Mouse (Mus musculus) stomach, embryonic 14.5 days (tissue): ENCODE data around the gene Vcl. TPM values are rescaled to one million over a fixed set of nuclear protein-coding genes. Genes with fewer than 3 reads are reported as not detected.

Experiments
- ATAC-seq: fragments of 200-750 bp; cut with Nextera tagmentation; 2 replicates; pipeline ENCODE4 v1.8.0; 2017; ENCODE audit warnings: low read depth, moderate TSS enrichment; ENCODE audit not compliant: insufficient number of reproducible peaks, insufficient read depth, low FRiP score
- H3K27ac ChIP-seq: fragments of 300-500 bp; sonication (generic); 2 replicates; pipeline ENCODE4 v1.5.1; 2014; ENCODE audit warnings: mild to moderate bottlenecking, low read length, moderate library complexity, mixed read lengths
- H3K27me3 ChIP-seq: fragments of 300-500 bp; sonication (generic); 2 replicates; pipeline ENCODE4 v1.6.1; 2014; ENCODE audit warnings: low read length, control low read depth, mixed read lengths; ENCODE audit not compliant: control insufficient read depth, insufficient read depth
- H3K36me3 ChIP-seq: fragments of 300-500 bp; sonication (generic); 2 replicates; pipeline ENCODE4 v1.6.1; 2014; ENCODE audit warnings: mild to moderate bottlenecking, control low read depth, low read length, moderate library complexity, mixed read lengths; ENCODE audit not compliant: control insufficient read depth, insufficient read depth
- H3K4me1 ChIP-seq: fragments of 300-500 bp; sonication (generic); 2 replicates; pipeline ENCODE4 v1.6.1; 2014; ENCODE audit warnings: low read length, control low read depth, mixed read lengths; ENCODE audit not compliant: control insufficient read depth, insufficient read depth
- H3K4me2 ChIP-seq: fragments of 300-500 bp; sonication (generic); replicated peaks from 2 replicates; pipeline ENCODE4 v1.6.1; 2014; ENCODE audit warnings: low read depth, low read length, control low read depth
- H3K4me3 ChIP-seq: fragments of 300-500 bp; sonication (generic); 2 replicates; pipeline ENCODE4 v1.5.1; 2014; ENCODE audit warnings: low read depth, low read length, control low read depth
- H3K9ac ChIP-seq: fragments of 300-500 bp; sonication (generic); replicated peaks from 2 replicates; pipeline ENCODE4 v1.6.1; 2014; ENCODE audit warnings: low read depth, mild to moderate bottlenecking, control low read depth, low read length, moderate library complexity, mixed read lengths
- H3K9me3 ChIP-seq: fragments of 300-500 bp; sonication (generic); 2 replicates; pipeline ENCODE4 v1.6.1; 2016; ENCODE audit warnings: low read depth, low read length, control low read depth; ENCODE audit not compliant: control insufficient read depth
- WGBS: fragments of 180-500 bp; shearing (Covaris S2); extraction: QIAGEN DNeasy Blood & Tissue Kit; methylation state at CpG from one replicate; pipeline ENCODE4 v1.1.7; 2014; 5-methylcytosine and 5-hydroxymethylcytosine counted together
- polyA plus RNA-seq: library from polyadenylated mRNA; unstranded; fragments of >200 nt; fragmentation: Nextera tagmentation; extraction: Ambion mirVana; gene quantifications from 2 replicates; pipeline ENCODE4 v1.2.1, GENCODE M21; 2014

Vcl gene
- polyA plus RNA-seq, 1 experiment from 2014 or later = 94.8 TPM

DNA sequence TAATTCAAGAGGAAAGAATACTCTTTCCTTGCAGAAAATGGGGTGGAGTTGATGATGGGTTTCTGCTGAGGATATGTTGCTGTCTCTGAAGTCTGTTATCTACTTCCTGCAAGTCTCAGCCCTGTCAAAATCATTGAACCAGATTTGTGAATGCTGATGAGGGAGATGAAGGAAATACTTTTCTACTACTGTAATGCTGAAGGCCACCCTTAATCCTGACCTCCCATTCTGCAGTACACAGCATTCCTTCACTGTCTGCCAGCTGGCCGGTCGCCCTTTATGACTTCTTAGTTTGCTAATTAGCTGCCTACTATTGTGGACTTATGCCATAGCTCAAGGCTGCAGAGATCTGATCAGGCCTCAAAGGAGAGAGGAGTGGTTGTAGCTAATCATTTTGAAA lies 54.6 kb downstream of the Vcl start:
- 46% methylated on average over 2 of the region's 2 CpGs for WGBS
- H3K27ac ChIP-seq = no peak overlapping the region
- H3K4me3 ChIP-seq = no peak overlapping the region
- no peaks in the 10 kb centered on the region for H3K4me1 ChIP-seq
- H3K4me2 ChIP-seq = no peak overlapping the region
- ATAC-seq = no peak
- H3K36me3 ChIP-seq = peaks cover 12% of the 10 kb centered on the region; the same call in 1 of the 2 replicates
- no peaks in the 10 kb centered on the region for H3K9me3 ChIP-seq
- H3K27me3 ChIP-seq = no peaks in the 10 kb centered on the region
- H3K9ac ChIP-seq = no peak overlapping the region

DNA sequence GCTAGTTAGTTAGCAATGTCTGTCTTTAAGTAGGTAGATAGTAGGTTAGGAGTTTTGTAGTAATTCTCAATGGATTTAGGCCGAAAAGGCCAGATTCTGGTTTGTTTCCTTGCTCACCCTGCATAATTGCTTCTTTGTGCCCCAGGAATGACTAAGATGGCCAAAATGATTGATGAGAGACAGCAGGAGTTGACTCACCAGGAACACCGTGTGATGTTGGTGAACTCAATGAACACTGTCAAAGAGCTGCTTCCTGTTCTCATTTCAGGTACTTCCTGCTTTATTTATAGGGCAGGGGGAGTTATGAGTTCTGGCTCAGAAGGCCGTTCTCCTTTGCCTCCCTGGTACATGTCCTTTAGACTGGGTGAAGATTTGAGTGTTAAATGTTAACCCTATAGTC lies 56.3 kb downstream of the Vcl start:
- ATAC-seq = no peak
- Histone ChIP-seq H3K27ac (no peak overlapping the region), H3K36me3 (peaks cover 12% of the 10 kb centered on the region; the same call in 1 of the 2 replicates), H3K4me1 (no peaks in the 10 kb centered on the region), H3K4me3 (no peak overlapping the region), H3K4me2 (no peak overlapping the region), H3K27me3 (no peaks in the 10 kb centered on the region), H3K9me3 (no peaks in the 10 kb centered on the region), H3K9ac (no peak overlapping the region)
- 45% methylated on average over 3 of the region's 3 CpGs for WGBS

DNA sequence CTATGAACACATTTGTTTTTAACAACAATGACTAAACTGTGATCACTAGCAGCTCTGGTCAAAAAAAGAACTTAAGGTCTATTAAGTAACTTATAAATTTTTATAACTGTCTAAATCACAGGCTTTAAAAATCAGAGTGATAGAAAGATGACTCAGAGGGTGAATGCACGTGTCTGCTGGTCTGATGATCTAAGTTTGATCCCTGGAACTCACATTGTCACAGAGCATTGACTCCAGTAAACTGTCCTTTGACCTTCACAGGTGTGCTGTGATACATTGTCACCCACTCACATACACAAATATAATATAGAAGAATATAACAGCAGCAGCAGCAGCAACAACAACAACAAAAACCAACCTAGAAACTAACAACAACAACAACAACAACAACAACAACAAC lies 62.3 kb downstream of the Vcl start:
- H3K9me3 ChIP-seq = no peaks in the 10 kb centered on the region
- 70% methylated on average over 1 of the region's 1 CpGs for WGBS
- peaks cover 5% of the 10 kb centered on the region; the same call in 1 of the 2 replicates for H3K36me3 ChIP-seq
- H3K4me2 ChIP-seq = no peak overlapping the region
- no peak overlapping the region for H3K9ac ChIP-seq
- no peak for ATAC-seq
- no peak overlapping the region for H3K27ac ChIP-seq
- no peaks in the 10 kb centered on the region for H3K4me1 ChIP-seq
- H3K27me3 ChIP-seq = no peaks in the 10 kb centered on the region
- H3K4me3 ChIP-seq = no peak overlapping the region

DNA sequence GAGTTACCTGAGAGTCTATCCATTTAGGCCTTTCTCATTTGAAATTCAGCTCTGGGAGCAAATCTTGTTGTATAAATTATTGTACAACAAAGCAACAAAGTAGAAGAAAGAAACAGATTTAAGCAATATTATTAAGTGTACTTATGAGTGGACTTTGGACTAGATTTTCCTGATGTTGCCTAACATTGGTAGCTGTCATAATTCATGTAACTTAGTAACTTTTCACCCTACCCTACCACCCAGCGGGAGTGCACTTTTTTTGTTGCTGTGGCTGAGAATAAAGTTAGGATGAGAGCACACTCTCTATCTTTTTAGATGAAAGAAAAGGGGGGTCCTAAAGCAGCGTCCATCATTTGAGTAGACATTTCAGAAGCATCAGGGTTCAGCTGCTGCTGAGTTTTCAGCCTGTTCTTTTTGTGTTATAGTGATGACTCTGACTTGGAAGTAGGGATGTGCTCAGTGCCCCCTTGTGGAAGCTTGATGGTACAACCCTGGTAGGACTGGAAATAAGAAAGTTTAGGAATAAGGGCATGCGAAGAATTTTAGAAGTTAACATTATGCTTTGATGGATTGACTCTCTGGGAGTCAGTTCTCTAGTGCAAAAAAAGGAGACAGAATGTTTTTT lies 64.0 kb downstream of the Vcl start:
- Histone ChIP-seq H3K4me2 (no peak overlapping the region), H3K27me3 (no peaks in the 10 kb centered on the region), H3K4me3 (no peak overlapping the region), H3K27ac (no peak overlapping the region), H3K36me3 (no peaks in the 10 kb centered on the region; the same call in 1 of the 2 replicates), H3K9me3 (no peaks in the 10 kb centered on the region), H3K4me1 (no peaks in the 10 kb centered on the region), H3K9ac (no peak overlapping the region)
- ATAC-seq = no peak
- WGBS = 41% methylated on average over 3 of the region's 3 CpGs

DNA sequence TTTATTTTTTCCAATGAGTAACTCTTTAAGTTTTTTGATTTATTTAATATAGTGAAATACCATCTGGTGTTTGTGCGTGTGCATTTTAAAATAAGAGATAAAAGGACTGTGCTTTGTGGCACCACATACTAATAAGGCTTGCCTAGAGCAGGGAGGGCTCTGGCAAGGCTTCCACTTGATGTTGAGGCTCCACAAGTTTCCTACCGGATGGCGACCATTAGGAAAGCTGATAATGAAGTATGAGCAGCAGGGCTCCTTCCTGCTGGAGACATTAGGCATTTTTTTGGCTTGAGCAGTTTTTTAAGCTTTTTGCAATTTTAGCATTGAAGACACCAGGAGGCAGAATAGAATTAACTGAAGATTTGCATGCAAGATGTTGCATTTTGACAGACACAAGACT lies 65.3 kb downstream of the Vcl start:
- H3K4me2 ChIP-seq = no peak overlapping the region
- WGBS = 74% methylated on average over 3 of the region's 3 CpGs
- H3K4me3 ChIP-seq = no peak overlapping the region
- ATAC-seq = no peak
- H3K9ac ChIP-seq = no peak overlapping the region
- no peaks in the 10 kb centered on the region for H3K4me1 ChIP-seq
- no peaks in the 10 kb centered on the region for H3K27me3 ChIP-seq
- H3K27ac ChIP-seq = no peak overlapping the region
- no peaks in the 10 kb centered on the region for H3K9me3 ChIP-seq
- no peaks in the 10 kb centered on the region; the same call in 1 of the 2 replicates for H3K36me3 ChIP-seq

DNA sequence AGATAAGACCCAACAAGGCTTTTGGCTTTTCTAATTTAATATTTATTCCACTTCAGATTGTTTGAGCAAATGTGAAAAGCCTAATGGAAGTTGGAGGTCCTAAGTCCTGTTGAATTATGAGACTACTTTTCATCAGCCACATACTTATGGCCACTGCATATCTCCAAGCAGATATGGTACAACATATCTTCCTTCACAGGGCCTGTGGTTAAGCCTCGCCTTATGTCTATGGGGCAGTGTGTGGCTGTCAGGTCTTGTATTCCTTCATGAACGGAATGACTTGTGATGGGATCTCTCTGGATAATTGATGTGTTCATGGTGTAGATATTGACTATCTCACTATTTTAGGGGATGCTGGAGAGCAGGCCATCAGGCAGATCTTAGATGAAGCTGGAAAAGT lies 66.3 kb downstream of the Vcl start:
- Histone ChIP-seq H3K9me3 (no peaks in the 10 kb centered on the region), H3K27me3 (no peaks in the 10 kb centered on the region), H3K36me3 (no peaks in the 10 kb centered on the region; the same call in 1 of the 2 replicates), H3K4me3 (no peak overlapping the region), H3K4me1 (no peaks in the 10 kb centered on the region), H3K4me2 (no peak overlapping the region), H3K27ac (no peak overlapping the region), H3K9ac (no peak overlapping the region)
- no peak for ATAC-seq
- WGBS = 83% methylated on average over 2 of the region's 2 CpGs

DNA sequence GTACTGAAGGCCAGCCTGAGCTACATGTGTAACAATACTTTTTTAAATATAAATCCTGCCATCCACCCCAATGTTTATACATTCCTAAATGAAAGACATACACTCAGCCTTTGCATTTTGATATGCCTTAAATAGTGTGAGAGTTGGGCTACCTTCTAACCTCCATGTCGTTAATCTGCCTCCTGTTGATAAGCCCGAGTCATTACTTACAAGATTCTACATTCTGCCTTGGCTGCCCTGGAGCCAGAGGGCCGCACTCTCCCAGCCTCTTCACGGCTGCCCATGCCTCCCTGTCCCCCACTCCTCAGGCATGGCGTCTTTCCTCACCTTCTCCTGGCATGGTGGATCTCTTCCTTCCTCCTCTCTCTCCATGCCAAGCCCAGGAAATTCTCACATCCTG lies 67.2 kb downstream of the Vcl start:
- no peaks in the 10 kb centered on the region for H3K9me3 ChIP-seq
- WGBS = 50% methylated on average over 5 of the region's 5 CpGs
- no peaks in the 10 kb centered on the region for H3K27me3 ChIP-seq
- H3K36me3 ChIP-seq = no peaks in the 10 kb centered on the region; the same call in 1 of the 2 replicates
- no peak for ATAC-seq
- H3K4me1 ChIP-seq = no peaks in the 10 kb centered on the region
- H3K9ac ChIP-seq = no peak overlapping the region
- no peak overlapping the region for H3K4me3 ChIP-seq
- no peak overlapping the region for H3K4me2 ChIP-seq
- no peak overlapping the region for H3K27ac ChIP-seq

DNA sequence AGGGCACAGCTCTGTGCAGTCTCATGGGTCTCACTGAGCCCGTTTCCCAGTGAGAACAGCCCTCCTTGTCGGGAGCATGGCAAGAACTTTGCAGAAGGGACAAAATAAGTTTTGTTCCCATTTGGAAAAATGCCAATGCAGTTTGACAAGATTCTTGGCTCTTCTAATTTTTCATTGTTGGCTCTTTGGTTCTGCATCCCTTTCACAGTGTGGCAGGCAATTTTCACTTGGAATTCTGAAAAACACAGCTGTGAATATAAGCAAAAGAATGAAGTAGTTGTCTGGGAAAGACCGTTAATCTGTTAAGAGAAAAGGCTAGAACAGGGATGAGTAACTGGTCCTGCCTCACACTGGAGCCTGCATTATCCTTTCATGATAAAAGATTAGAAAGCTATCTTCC lies 68.3 kb downstream of the Vcl start:
- Histone ChIP-seq H3K9ac (no peak overlapping the region), H3K27ac (no peak overlapping the region), H3K9me3 (no peaks in the 10 kb centered on the region), H3K4me2 (no peak overlapping the region), H3K36me3 (no peaks in the 10 kb centered on the region; the same call in 1 of the 2 replicates), H3K4me3 (no peak overlapping the region), H3K4me1 (no peaks in the 10 kb centered on the region), H3K27me3 (no peaks in the 10 kb centered on the region)
- ATAC-seq = no peak
- 61% methylated on average over 3 of the region's 3 CpGs for WGBS

DNA sequence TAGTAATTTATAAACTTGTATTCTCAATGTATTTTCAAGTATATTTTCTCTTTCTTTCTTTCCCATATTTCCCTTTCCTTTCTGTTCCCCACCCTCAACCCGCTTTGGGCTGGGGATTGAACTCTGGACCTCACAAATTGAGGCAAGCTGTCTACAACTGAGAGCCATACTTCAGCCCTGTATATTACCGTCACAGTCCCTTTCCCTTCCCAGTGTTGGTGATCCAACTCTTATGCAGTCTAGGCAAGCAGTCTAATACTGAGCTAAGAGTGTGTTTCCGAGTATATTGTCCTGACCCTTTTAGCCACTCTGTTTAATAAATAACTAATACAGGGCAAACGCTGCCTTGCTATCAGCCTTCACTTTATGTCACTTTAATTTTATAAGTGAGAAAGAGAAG lies 70.4 kb downstream of the Vcl start:
- no peaks in the 10 kb centered on the region for H3K4me1 ChIP-seq
- ATAC-seq = no peak
- WGBS = 70% methylated on average over 4 of the region's 4 CpGs

More for the DNA sequence above, 70.4 kb downstream of the Vcl start:
- H3K27me3 ChIP-seq = no peaks in the 10 kb centered on the region
- H3K9me3 ChIP-seq = no peaks in the 10 kb centered on the region
- peaks cover 7% of the 10 kb centered on the region for H3K36me3 ChIP-seq
- H3K4me2 ChIP-seq = no peak overlapping the region
- H3K4me3 ChIP-seq = no peak overlapping the region
- H3K27ac ChIP-seq = no peak overlapping the region
- H3K9ac ChIP-seq = no peak overlapping the region
